In genomic region chr3:96547389-96547960, GRCm38 (mm10) we compare ENCODE assay signal across 8 mouse cellular contexts. TPM values are rescaled to one million over a fixed set of nuclear protein-coding genes. Genes with fewer than 3 reads are reported as not detected.
A peak's percentile ranks its signal among the peaks of the same experiment; 100 is the strongest.
DNase-seq lines count a peak whose midpoint lies in the region; ATAC-seq and TF ChIP-seq lines count a peak whose summit lies in the region.

No protein-coding gene starts in this region.

- no peak overlapping the region for H3K9ac ChIP-seq in intestine, embryonic 14.5 days (ENCODE audit: low read length)

- peak; percentile 73 to 94 for DNase-seq in heart, adult 18-20 months
- no peak for DNase-seq in heart, adult 8-10 months (ENCODE audit: low spot score)
- peak; percentile 69 to 85 for DNase-seq in cerebellum, postnatal 4 days (ENCODE audit: low spot score in 2 of 2)
- DNase-seq in gastrocnemius, adult 2 months, result peak; percentile 82
- peak; percentile 91 for DNase-seq in intestine, embryonic 14.5 days (ENCODE audit: low spot score)
- peak; percentile 69 to 80 for DNase-seq in left cerebral cortex, postnatal 25 days (ENCODE audit: low spot score in 2 of 2)
- DNase-seq in mesoderm, embryonic 11.5 days (ENCODE audit: low read depth, low spot score), result peak; percentile 74
- peak; percentile 66 for DNase-seq in spleen, adult 12 weeks (ENCODE audit: low spot score)

- H3K4me3 ChIP-seq in gastrocnemius, adult 2 months, result peak overlapping the region; percentile 35
- H3K4me3 ChIP-seq in intestine, embryonic 14.5 days (ENCODE audit: low read depth, low read length), result no peak overlapping the region

- peak overlapping the region; percentile 41; the same call in 1 of the 2 replicates for H3K27ac ChIP-seq in gastrocnemius, adult 2 months
- no peak overlapping the region for H3K27ac ChIP-seq in intestine, embryonic 14.5 days (ENCODE audit: low read depth)

- 0 out of 2 replicates have a peak, but pooled peaks cover 4% of the 10 kb centered on the region for H3K27me3 ChIP-seq in intestine, embryonic 14.5 days (replicated peaks; ENCODE audit: control insufficient read depth, insufficient read depth, low read length)

- peaks cover 4% of the 10 kb centered on the region; the same call in 1 of the 2 replicates for H3K4me1 ChIP-seq in intestine, embryonic 14.5 days (replicated peaks; ENCODE audit: control insufficient read depth, insufficient read depth, low read length)

- intact Hi-C loops in gastrocnemius, adult 2 months (cut with DNase I), result loop anchor here (1.0 to 5.0 kb wide), 4 partner anchors 33 to 155 kb away; partner anchors contain the start of gene Ankrd34a
- intact Hi-C loops in left cerebral cortex, postnatal 25 days (cut with DNase I), result loop anchor here (1.0 to 2.0 kb wide), 3 partner anchors 33 to 161 kb away; partner anchors contain the start of gene Nudt17

- H3K9me3 ChIP-seq in intestine, embryonic 14.5 days (ENCODE audit: control insufficient read depth, low read length), result no peaks in the 10 kb centered on the region

- peak; percentile 98 for TF ChIP-seq CTCF in gastrocnemius, adult 2 months (IDR thresholded peaks at IDR 0.05)

- no peaks in the 10 kb centered on the region for H3K36me3 ChIP-seq in intestine, embryonic 14.5 days (ENCODE audit: control insufficient read depth, insufficient read depth, low read length)

- no peak overlapping the region; the same call in 1 of the 2 replicates for H3K4me2 ChIP-seq in intestine, embryonic 14.5 days (ENCODE audit: low read length)

- peak; percentile 68; the same call in 1 of the 2 replicates for ATAC-seq in intestine, embryonic 14.5 days (replicated peaks; ENCODE audit: low FRiP score, low TSS enrichment, low read depth)

- WGBS in intestine, embryonic 14.5 days, result 11% methylated on average over 14 of the region's 14 CpGs

RNA-seq across cellular contexts. Expression of gene Txnip, which starts 10.3 kb away (rescaled TPM):
- total RNA-seq in heart, adult 18-20 months (2021), result 100 to 1,000 TPM; 435 to 530 TPM
- 100 to 1,000 TPM; 346 to 908 (median 654) TPM for total RNA-seq in heart, adult 8-10 months (2022)
- total RNA-seq in gastrocnemius, adult 2 months (2021), result 100 to 1,000 TPM; 541 to 557 TPM
- polyA plus RNA-seq in intestine, embryonic 14.5 days (2014; fragmentation: Nextera tagmentation; extraction: Ambion mirVana), result 149 and 154 TPM in 2 replicates
- total RNA-seq in left cerebral cortex, postnatal 25 days (2021), result 10 to 100 TPM; 18.3 to 18.5 TPM

RNA-seq across cellular contexts. Expression of gene Hfe2, which starts 22.5 kb away (rescaled TPM):
- total RNA-seq in heart, adult 18-20 months (2021), result 100 to 1,000 TPM; 279 to 290 TPM
- total RNA-seq in heart, adult 8-10 months (2022), result 100 to 1,000 TPM; 271 to 333 (median 312) TPM
- 100 to 1,000 TPM; 590 to 675 TPM for total RNA-seq in gastrocnemius, adult 2 months (2021)
- polyA plus RNA-seq in intestine, embryonic 14.5 days (2014; fragmentation: Nextera tagmentation; extraction: Ambion mirVana), result 0.11 and 0.28 TPM in 2 replicates
- total RNA-seq in left cerebral cortex, postnatal 25 days (2021), result 1 to 10 TPM in 1 of 2 experiments, under 1 TPM in 1; 0.85 to 1.4 TPM

RNA-seq across cellular contexts. Expression of gene Gm16253, which starts 29.3 kb away (rescaled TPM):
- total RNA-seq in heart, adult 18-20 months (2021), result 1 to 10 TPM; 1.6 to 1.9 TPM
- total RNA-seq in heart, adult 8-10 months (2022), result 1 to 10 TPM in 3 of 4 experiments, not detected in 1; 2.5 to 3.3 (median 3.2) TPM
- 1 to 10 TPM in 1 of 2 experiments, not detected in 1; 1.1 TPM for total RNA-seq in gastrocnemius, adult 2 months (2021)
- polyA plus RNA-seq in intestine, embryonic 14.5 days (2014; fragmentation: Nextera tagmentation; extraction: Ambion mirVana), result 0.37 and 1.6 TPM in 2 replicates
- total RNA-seq in left cerebral cortex, postnatal 25 days (2021), result not detected

RNA-seq across cellular contexts. Expression of gene Polr3gl, which starts 46.5 kb away (rescaled TPM):
- total RNA-seq in heart, adult 18-20 months (2021), result 10 to 100 TPM; 26.7 to 30.5 TPM
- total RNA-seq in heart, adult 8-10 months (2022), result 10 to 100 TPM; 31.7 to 35.2 (median 34.7) TPM
- total RNA-seq in gastrocnemius, adult 2 months (2021), result 10 to 100 TPM; 44.5 to 48.3 TPM
- polyA plus RNA-seq in intestine, embryonic 14.5 days (2014; fragmentation: Nextera tagmentation; extraction: Ambion mirVana), result 13.6 and 17.4 TPM in 2 replicates
- total RNA-seq in left cerebral cortex, postnatal 25 days (2021), result 10 to 100 TPM; 20.7 to 21.2 TPM

RNA-seq across cellular contexts. Expression of gene Ankrd34a, which starts 49.0 kb away (rescaled TPM):
- 1 to 10 TPM in 1 of 2 experiments, under 1 TPM in 1; 0.59 to 1.4 TPM for total RNA-seq in heart, adult 18-20 months (2021)
- 1 to 10 TPM; 1.1 to 2.5 (median 2.0) TPM for total RNA-seq in heart, adult 8-10 months (2022)
- total RNA-seq in gastrocnemius, adult 2 months (2021), result under 1 TPM; 0.41 to 0.92 TPM
- 2.3 and 2.8 TPM in 2 replicates for polyA plus RNA-seq in intestine, embryonic 14.5 days (2014; fragmentation: Nextera tagmentation; extraction: Ambion mirVana)
- total RNA-seq in left cerebral cortex, postnatal 25 days (2021), result 10 to 100 TPM; 73.5 to 74.2 TPM

Comparison
In these comparisons a context has a peak if more than half of its experiments do, and no peak if none do; other contexts are left out.
1. RNA of gene Txnip, which starts 10.3 kb away (total RNA-seq): 346 to 908 TPM in heart, adult 8-10 months, 541 to 557 TPM in gastrocnemius, adult 2 months and 435 to 530 TPM in heart, adult 18-20 months; 18.3 to 18.5 TPM in left cerebral cortex, postnatal 25 days; every median in the first group is over 10 times any median in the second.
2. RNA of gene Hfe2, which starts 22.5 kb away (total RNA-seq): 590 to 675 TPM in gastrocnemius, adult 2 months, 271 to 333 TPM in heart, adult 8-10 months and 279 to 290 TPM in heart, adult 18-20 months; 0.85 to 1.4 TPM in left cerebral cortex, postnatal 25 days; every median in the first group is over 100 times any median in the second.